Mouse (Mus musculus) ES-E14 (cell line): Measurements from ENCODE around the gene Tex38.

Experiments used
- HCFC1 ChIP-seq: IDR thresholded peaks from 2 replicates; pipeline ENCODE4 v1.6.1; 2012; ENCODE audit warnings: low read length, inconsistent platforms, borderline replicate concordance; ENCODE audit not compliant: insufficient read depth
- ZC3H11A ChIP-seq: IDR thresholded peaks from 2 replicates; pipeline ENCODE4 v1.6.1; 2012; ENCODE audit warnings: low read depth, mild to moderate bottlenecking, inconsistent platforms, low read length, borderline replicate concordance
- ZNF384 ChIP-seq: IDR thresholded peaks from 2 replicates; pipeline ENCODE4 v1.6.1; 2012; ENCODE audit warnings: low read depth, low read length, inconsistent platforms

DNA sequence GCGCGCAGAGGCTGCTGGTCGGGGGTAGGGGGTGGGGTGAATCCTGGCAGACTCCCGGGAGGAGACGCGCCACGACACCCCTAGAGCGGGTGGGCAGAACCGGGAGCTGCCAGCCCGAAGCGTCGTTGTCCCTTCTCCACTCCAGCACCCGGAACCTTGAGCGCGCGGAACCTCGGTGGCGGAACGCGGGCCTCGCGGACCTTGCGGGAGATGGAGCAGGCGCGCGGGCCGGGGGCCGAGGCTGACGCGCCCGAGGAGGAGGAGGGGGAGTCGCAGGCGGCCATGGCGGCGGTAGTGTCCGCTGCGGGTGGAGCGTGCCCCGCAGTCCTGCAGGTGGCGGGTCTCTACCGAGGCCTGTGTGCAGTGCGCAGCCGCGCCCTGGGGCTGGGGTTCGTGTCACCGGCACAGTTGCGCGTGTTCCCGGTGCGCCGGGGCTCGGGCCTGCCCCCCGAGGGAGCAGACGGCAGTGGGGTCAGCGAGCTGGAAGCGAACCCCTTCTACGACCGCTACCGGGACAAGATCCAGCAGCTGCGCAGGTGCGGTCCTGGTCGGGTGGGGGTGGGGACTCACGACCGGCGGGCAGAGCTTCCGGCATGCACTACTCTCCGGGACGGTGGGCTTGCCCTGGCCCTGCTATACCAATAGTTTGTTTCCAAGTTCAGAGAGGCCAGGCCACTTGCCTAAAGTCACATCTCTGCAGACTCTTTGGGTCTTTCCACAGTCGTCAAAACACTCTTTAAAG is 4.1 kb upstream of the Tex38 start, which contains the start of gene Atpaf1:
- TF ChIP-seq ZC3H11A: no peak
- peak; percentile 73 for TF ChIP-seq HCFC1
- no peak for TF ChIP-seq ZNF384
